Mouse (Mus musculus): ENCODE measurements around the gene Crebzf. TPM values are rescaled to one million over a fixed set of nuclear protein-coding genes. Genes with fewer than 3 reads are reported as not detected.

Crebzf gene
- polyA plus RNA-seq, 1 experiment = 17.0 TPM

DNA sequence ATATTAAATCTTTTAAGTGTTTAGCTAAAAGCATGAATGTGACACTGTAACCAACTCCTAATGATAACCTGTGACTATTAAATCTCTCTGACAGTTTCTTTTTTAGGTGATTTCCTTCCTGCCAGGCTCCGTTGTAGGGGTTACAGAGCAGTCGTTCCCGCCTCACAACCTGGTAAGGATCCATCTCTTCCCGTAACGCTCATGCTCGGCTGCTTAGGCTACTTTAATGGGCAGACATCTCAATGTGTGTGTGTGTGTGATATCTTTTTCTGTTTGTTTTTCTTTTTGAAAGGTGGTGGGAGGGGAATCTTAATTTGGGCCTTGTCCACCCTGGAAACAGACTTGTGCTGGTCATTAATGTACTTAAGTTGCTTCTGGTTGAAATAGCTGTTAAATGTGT lies 1.7 kb downstream of the Crebzf start:
- TF ChIP-seq CEBPB (IDR thresholded peaks at IDR 0.05; ENCODE audit: low read depth) = no peak
- TF ChIP-seq MYOG (IDR thresholded peaks at IDR 0.05; ENCODE audit: control insufficient read depth, extremely low read depth, insufficient read length) = no peak
- TF ChIP-seq MYOD1 (IDR thresholded peaks at IDR 0.05; ENCODE audit: control insufficient read depth, insufficient read length, low read depth) = no peak
- no peak for TF ChIP-seq USF1 (IDR thresholded peaks at IDR 0.05; ENCODE audit: low read depth)
- no peak for TF ChIP-seq MAX (IDR thresholded peaks at IDR 0.05)
- no peak for TF ChIP-seq CTCF (IDR thresholded peaks at IDR 0.05; ENCODE audit: control insufficient read depth, insufficient read depth, insufficient read length)
- TF ChIP-seq FOSL1 (IDR thresholded peaks at IDR 0.05; ENCODE audit: insufficient read depth, low read length, poor library complexity, severe bottlenecking) = no peak
- Histone ChIP-seq H3K27me3 (ENCODE audit: control insufficient read depth, insufficient read depth, insufficient read length) (no peaks in the 10 kb centered on the region), H3K4me3 (ENCODE audit: insufficient read depth, poor library complexity, severe bottlenecking) (peak overlapping the region; percentile 63), H3ac (ENCODE audit: control insufficient read depth, insufficient read length, low read depth) (peak overlapping the region; percentile 85), H3K79me3 (ENCODE audit: low read depth) (peaks cover 47% of the 10 kb centered on the region), H3K36me3 (ENCODE audit: control insufficient read depth, insufficient read depth) (peaks cover 41% of the 10 kb centered on the region), H3K79me2 (ENCODE audit: control insufficient read depth, insufficient read depth) (peaks cover 65% of the 10 kb centered on the region)

DNA sequence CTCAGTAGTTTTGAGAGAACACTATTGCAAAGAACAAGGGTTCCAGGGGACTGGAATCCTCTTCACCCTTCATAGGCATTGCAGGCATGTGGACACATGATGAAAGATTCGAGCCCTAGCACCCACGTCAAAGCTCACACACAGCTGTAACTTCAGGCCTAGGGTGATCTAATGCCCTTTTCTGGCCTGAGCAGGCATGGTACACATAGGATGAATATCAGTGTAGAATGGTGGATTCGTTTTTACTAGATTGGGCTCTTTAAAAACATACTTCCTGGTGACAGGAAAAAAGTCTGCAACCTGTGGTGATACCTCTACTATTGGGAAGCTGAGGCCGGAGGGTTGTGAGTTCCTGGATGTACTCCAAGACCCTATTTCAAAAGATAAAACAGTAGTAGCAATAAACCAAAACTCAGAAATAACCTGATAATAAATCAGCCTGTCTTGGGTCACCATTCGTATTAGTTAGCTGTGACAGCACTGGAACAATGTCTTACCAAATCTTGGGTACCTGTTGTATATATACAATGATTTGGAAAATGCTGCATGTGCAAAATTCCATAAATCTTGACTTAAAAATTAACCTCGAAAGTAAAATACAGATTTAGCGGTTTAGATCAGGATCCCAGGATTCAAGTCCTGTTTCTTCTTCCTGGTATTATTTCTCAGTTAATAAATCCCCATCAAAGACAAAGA lies 13.8 kb downstream of the Crebzf start:
- Histone ChIP-seq H3K27me3 (ENCODE audit: control insufficient read depth, insufficient read depth, insufficient read length) (no peaks in the 10 kb centered on the region), H3ac (ENCODE audit: control insufficient read depth, insufficient read length, low read depth) (peak overlapping the region; percentile 19), H3K79me2 (ENCODE audit: control insufficient read depth, insufficient read depth) (peaks cover 51% of the 10 kb centered on the region), H3K36me3 (ENCODE audit: control insufficient read depth, insufficient read depth) (peaks cover 28% of the 10 kb centered on the region), H3K79me3 (ENCODE audit: low read depth) (peaks cover 19% of the 10 kb centered on the region), H3K4me3 (ENCODE audit: insufficient read depth, poor library complexity, severe bottlenecking) (peak overlapping the region; percentile 43)
- no peak for TF ChIP-seq MYOD1 (IDR thresholded peaks at IDR 0.05; ENCODE audit: control insufficient read depth, insufficient read length, low read depth)
- no peak for TF ChIP-seq USF1 (IDR thresholded peaks at IDR 0.05; ENCODE audit: low read depth)
- no peak for TF ChIP-seq FOSL1 (IDR thresholded peaks at IDR 0.05; ENCODE audit: insufficient read depth, low read length, poor library complexity, severe bottlenecking)
- no peak for TF ChIP-seq MYOG (IDR thresholded peaks at IDR 0.05; ENCODE audit: control insufficient read depth, extremely low read depth, insufficient read length)
- no peak for TF ChIP-seq CTCF (IDR thresholded peaks at IDR 0.05; ENCODE audit: control insufficient read depth, insufficient read depth, insufficient read length)
- no peak for TF ChIP-seq MAX (IDR thresholded peaks at IDR 0.05)
- TF ChIP-seq CEBPB (IDR thresholded peaks at IDR 0.05; ENCODE audit: low read depth) = no peak

DNA sequence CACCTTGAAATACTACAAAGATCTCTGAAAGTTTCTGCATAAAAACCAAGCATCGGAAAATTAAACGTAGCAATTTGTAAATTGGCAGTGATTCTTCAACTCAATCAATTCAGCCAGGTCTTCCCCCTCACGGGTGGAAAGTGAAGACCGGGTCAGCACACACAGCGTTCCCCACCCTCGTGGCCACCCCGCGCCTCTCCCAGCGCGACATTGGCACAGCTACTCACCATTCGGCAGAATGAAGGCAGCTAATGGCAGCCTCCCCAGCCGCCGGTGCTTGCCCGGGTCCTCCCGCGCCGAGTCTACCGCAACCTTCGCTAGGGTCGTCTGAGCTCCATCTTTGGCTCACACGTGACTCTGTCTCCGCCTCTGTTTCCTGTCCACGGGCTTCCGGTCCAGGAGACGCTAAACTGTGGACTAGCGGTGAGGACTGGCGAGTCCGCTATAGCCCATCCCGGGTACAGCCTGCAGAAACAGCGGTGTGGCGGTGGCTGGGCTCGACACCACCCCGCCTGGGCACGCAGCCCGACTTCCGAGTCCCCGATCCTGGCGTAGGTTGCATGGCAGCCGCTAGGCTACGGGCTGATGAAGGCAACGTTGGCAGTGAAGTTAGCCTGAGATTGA lies 14.4 kb downstream of the Crebzf start, which contains the start of gene Tmem126a:
Gene Tmem126a (minus strand): TSS at position 385 of the 624 bp plus-strand sequence.
- Histone ChIP-seq H3K79me3 (ENCODE audit: low read depth) (peaks cover 15% of the 10 kb centered on the region), H3ac (ENCODE audit: control insufficient read depth, insufficient read length, low read depth) (peak within 1 kb of the TSS; percentile 85), H3K4me3 (ENCODE audit: insufficient read depth, poor library complexity, severe bottlenecking) (peak within 1 kb of the TSS; percentile 43), H3K79me2 (ENCODE audit: control insufficient read depth, insufficient read depth) (peaks cover 44% of the 10 kb centered on the region), H3K27me3 (ENCODE audit: control insufficient read depth, insufficient read depth, insufficient read length) (no peaks in the 10 kb centered on the region), H3K36me3 (ENCODE audit: control insufficient read depth, insufficient read depth) (peaks cover 23% of the 10 kb centered on the region)
- TF ChIP-seq MAX (IDR thresholded peaks at IDR 0.05) = peak; percentile 42
- no peak for TF ChIP-seq CTCF (IDR thresholded peaks at IDR 0.05; ENCODE audit: control insufficient read depth, insufficient read depth, insufficient read length)
- peak; percentile 90 for TF ChIP-seq USF1 (IDR thresholded peaks at IDR 0.05; ENCODE audit: low read depth)

DNA sequence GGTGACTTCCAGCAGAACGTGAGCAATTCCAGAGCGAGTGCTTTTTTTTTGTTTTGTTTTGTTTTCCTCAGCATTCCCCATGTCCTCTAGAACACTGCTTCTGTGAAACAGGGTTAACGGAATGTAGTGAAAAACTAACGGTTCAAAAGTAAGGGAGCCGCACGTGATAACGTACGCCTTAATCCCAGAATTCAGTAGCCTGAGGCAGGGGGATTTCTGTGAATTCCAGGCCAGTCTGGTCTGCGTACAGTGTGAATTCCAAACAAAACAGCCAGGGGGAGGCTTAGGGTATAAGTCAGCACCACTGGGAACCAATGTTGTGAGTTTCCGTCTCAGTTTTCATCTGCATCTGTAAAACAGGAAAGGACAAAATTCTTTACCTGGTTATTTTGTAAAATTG lies 15.0 kb downstream of the Crebzf start:
- Histone ChIP-seq H3K79me2 (ENCODE audit: control insufficient read depth, insufficient read depth) (peaks cover 39% of the 10 kb centered on the region), H3K27me3 (ENCODE audit: control insufficient read depth, insufficient read depth, insufficient read length) (no peaks in the 10 kb centered on the region), H3K36me3 (ENCODE audit: control insufficient read depth, insufficient read depth) (peaks cover 20% of the 10 kb centered on the region), H3K4me3 (ENCODE audit: insufficient read depth, poor library complexity, severe bottlenecking) (peak overlapping the region; percentile 43), H3K79me3 (ENCODE audit: low read depth) (peaks cover 13% of the 10 kb centered on the region), H3ac (ENCODE audit: control insufficient read depth, insufficient read length, low read depth) (peak overlapping the region; percentile 85)
- TF ChIP-seq USF1 (IDR thresholded peaks at IDR 0.05; ENCODE audit: low read depth) (peak; percentile 14), MYOG (IDR thresholded peaks at IDR 0.05; ENCODE audit: control insufficient read depth, extremely low read depth, insufficient read length) (no peak)

DNA sequence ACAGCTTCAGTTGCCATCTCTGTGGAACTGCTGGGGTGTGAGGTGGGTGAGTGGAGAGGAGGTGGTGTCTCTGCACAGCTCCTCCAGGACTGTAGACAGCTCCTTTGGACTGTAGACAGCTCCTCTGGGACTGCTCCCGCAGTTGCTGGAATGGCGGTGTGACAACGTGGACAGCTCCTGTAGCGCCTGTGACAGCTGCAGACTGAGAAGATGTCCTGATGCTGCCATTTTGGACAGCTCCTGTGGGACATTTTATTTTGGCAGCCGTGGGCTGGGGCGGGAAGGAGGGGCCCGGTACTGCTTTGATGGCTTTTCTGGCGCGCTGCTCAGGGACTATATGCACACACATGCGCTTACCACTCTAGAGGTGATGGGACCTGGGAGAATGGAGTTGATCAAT lies 17.8 kb downstream of the Crebzf start:
- Histone ChIP-seq H3K79me3 (ENCODE audit: low read depth) (peaks cover 8% of the 10 kb centered on the region), H3K27me3 (ENCODE audit: control insufficient read depth, insufficient read depth, insufficient read length) (no peaks in the 10 kb centered on the region), H3K79me2 (ENCODE audit: control insufficient read depth, insufficient read depth) (peaks cover 15% of the 10 kb centered on the region), H3ac (ENCODE audit: control insufficient read depth, insufficient read length, low read depth) (no peak overlapping the region), H3K36me3 (ENCODE audit: control insufficient read depth, insufficient read depth) (no peaks in the 10 kb centered on the region), H3K4me3 (ENCODE audit: insufficient read depth, poor library complexity, severe bottlenecking) (no peak overlapping the region)
- TF ChIP-seq MYOG (IDR thresholded peaks at IDR 0.05; ENCODE audit: control insufficient read depth, extremely low read depth, insufficient read length) = no peak
- TF ChIP-seq MAX (IDR thresholded peaks at IDR 0.05) = no peak
- no peak for TF ChIP-seq CEBPB (IDR thresholded peaks at IDR 0.05; ENCODE audit: low read depth)
- TF ChIP-seq FOSL1 (IDR thresholded peaks at IDR 0.05; ENCODE audit: insufficient read depth, low read length, poor library complexity, severe bottlenecking) = no peak
- TF ChIP-seq MYOD1 (IDR thresholded peaks at IDR 0.05; ENCODE audit: control insufficient read depth, insufficient read length, low read depth) = no peak
- TF ChIP-seq CTCF (IDR thresholded peaks at IDR 0.05; ENCODE audit: control insufficient read depth, insufficient read depth, insufficient read length) = no peak
- no peak for TF ChIP-seq USF1 (IDR thresholded peaks at IDR 0.05; ENCODE audit: low read depth)

DNA sequence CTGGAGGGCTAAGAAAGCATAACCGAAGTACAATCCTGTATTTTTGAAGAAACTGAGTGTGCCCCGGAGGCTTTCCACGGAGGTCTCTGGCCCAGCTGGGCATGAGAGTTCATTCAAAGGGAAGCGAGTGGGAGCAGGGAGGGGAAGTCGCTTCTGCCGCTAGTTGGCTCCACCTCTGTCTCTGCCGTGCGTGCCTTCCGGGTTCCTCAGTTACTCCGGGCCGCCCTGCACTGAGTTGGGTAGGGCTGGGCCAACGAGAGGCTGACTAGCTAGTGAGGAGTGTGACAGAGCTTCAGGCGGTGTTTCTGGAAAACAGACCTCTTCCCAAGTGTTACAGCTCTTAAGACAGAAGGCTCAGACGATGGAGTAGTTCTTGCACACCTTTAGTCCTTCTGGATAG lies 18.4 kb downstream of the Crebzf start:
- no peak for TF ChIP-seq MYOD1 (IDR thresholded peaks at IDR 0.05; ENCODE audit: control insufficient read depth, insufficient read length, low read depth)
- no peak for TF ChIP-seq FOSL1 (IDR thresholded peaks at IDR 0.05; ENCODE audit: insufficient read depth, low read length, poor library complexity, severe bottlenecking)
- TF ChIP-seq CTCF (IDR thresholded peaks at IDR 0.05; ENCODE audit: control insufficient read depth, insufficient read depth, insufficient read length) = no peak
- TF ChIP-seq MAX (IDR thresholded peaks at IDR 0.05) = no peak
- TF ChIP-seq CEBPB (IDR thresholded peaks at IDR 0.05; ENCODE audit: low read depth) = no peak
- no peak for TF ChIP-seq USF1 (IDR thresholded peaks at IDR 0.05; ENCODE audit: low read depth)
- no peak for TF ChIP-seq MYOG (IDR thresholded peaks at IDR 0.05; ENCODE audit: control insufficient read depth, extremely low read depth, insufficient read length)
- Histone ChIP-seq H3K27me3 (ENCODE audit: control insufficient read depth, insufficient read depth, insufficient read length) (no peaks in the 10 kb centered on the region), H3K79me2 (ENCODE audit: control insufficient read depth, insufficient read depth) (peaks cover 9% of the 10 kb centered on the region), H3K79me3 (ENCODE audit: low read depth) (peaks cover 2% of the 10 kb centered on the region), H3K4me3 (ENCODE audit: insufficient read depth, poor library complexity, severe bottlenecking) (no peak overlapping the region), H3ac (ENCODE audit: control insufficient read depth, insufficient read length, low read depth) (no peak overlapping the region), H3K36me3 (ENCODE audit: control insufficient read depth, insufficient read depth) (no peaks in the 10 kb centered on the region)

All from C2C12 (cell line).